In the genomic region with DNA sequence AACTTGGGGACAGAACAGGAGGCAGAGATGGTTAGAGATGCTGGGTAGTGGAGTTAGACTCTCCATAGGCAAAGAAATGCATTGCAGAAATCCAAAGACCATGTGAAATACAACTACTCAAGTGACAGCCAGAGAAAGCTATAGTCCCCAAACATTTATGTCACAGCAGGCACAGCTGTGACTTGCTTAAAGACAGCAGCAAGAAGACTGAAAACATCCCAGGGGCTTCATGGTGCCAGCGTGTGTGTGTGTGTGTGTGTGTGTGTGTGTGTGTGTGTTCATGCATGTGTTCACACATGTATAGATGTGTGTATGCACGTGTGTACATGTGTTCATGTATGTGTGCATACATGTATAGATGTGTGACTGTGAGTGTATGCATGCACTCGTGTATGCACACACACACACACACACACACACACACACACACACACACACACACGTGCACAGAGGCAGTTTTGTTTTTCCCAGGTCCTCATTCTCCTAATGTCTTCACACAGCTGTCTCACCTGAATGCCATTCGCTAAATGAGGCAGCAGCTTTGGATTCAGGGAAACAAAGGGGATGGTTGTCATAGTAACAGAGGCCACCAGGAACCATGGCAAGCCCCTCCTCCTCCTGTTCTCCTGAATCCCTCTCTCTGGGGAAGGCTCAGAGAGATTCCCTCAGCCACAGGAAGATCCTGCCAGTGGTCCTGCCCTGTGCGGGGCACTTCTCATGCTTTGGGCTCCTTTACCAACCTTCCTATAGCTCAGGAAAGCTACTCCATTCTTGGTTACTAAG, we compare ENCODE assay signal across 11 mouse cellular contexts.
DNase-seq lines count a peak whose midpoint lies in the region; ATAC-seq lines count a peak whose summit lies in the region.
"Had no signal": no experiment of that assay in that cellular context is flagged by ENCODE, and none has a peak within 500 bp of the region (broad histone marks: within the 10 kb centered on the region; RNA-seq: fewer than 3 reads in every experiment).

No protein-coding gene starts in this region.

- H3K9me3 ChIP-seq in midbrain, embryonic 11.5 days (ENCODE audit: control insufficient read depth, low read length): no peaks in the 10 kb centered on the region

- H3K9ac ChIP-seq in midbrain, embryonic 11.5 days (ENCODE audit: low read length): no peak overlapping the region

- ATAC-seq in midbrain, embryonic 11.5 days (ENCODE audit: low FRiP score): peak; percentile 94

- H3K27ac ChIP-seq in midbrain, embryonic 11.5 days (ENCODE audit: low read depth, low read length): peak overlapping the region; percentile 48; the same call in 1 of the 2 replicates

- no peak overlapping the region for H3K4me2 ChIP-seq in midbrain, embryonic 11.5 days

- WGBS in midbrain, embryonic 11.5 days: 22% methylated on average over 6 of the region's 6 CpGs

- no peaks in the 10 kb centered on the region for H3K36me3 ChIP-seq in midbrain, embryonic 11.5 days (ENCODE audit: control insufficient read depth, insufficient read depth, low read length)

- no peaks in the 10 kb centered on the region for H3K27me3 ChIP-seq in midbrain, embryonic 11.5 days (ENCODE audit: control insufficient read depth, insufficient read depth, low read length)

- peak; percentile 44 for DNase-seq in MN1 (ENCODE audit: low spot score)
- peak; percentile 80 for DNase-seq in brain, embryonic 18.5 days (ENCODE audit: low read depth, low spot score)
- peak; percentile 75 for DNase-seq in forelimb bud, embryonic 11.5 days (ENCODE audit: low read depth, low spot score)
- peak; percentile 95 for DNase-seq in midbrain, embryonic 11.5 days (ENCODE audit: low spot score, missing footprints)
- no peak for DNase-seq in ovary, postnatal 36 days (ENCODE audit: low spot score)
- DNase-seq in gastrocnemius, postnatal 25 days: no peak
- DNase-seq in right cerebral cortex, adult 18-20 months: no peak
- no peak for DNase-seq in adipocyte (ENCODE audit: low spot score)
- DNase-seq: lung, postnatal 36 days; right cerebral cortex, postnatal 4 days had no signal

- H3K4me1 ChIP-seq in midbrain, embryonic 11.5 days (ENCODE audit: control insufficient read depth, insufficient read depth, low read length): peaks cover 9% of the 10 kb centered on the region

- H3K4me3 ChIP-seq in midbrain, embryonic 11.5 days (ENCODE audit: low read depth, low read length): no peak overlapping the region
- H3K4me3 ChIP-seq: erythroblast, embryonic 14.5 days had no signal

Comparison
In these comparisons a context has a peak if more than half of its experiments do, and no peak if none do; other contexts are left out.
1. DNase-seq: peak in MN1 (single experiment), brain, embryonic 18.5 days (single experiment), forelimb bud, embryonic 11.5 days (single experiment) and midbrain, embryonic 11.5 days (single experiment); none in ovary, postnatal 36 days (single experiment), gastrocnemius, postnatal 25 days (single experiment), right cerebral cortex, adult 18-20 months (single experiment) and adipocyte (single experiment).